Mouse (Mus musculus) right cerebral cortex, postnatal 14 days (tissue): ENCODE measurements at regions not wholly inside any gene's neighbourhood (a gene's known extent, or its start where the extent isn't known, plus 50 kb on each side); places are given as distances from the start of the nearest gene placed in this dataset.

Source experiments
- DNase-seq: peaks from one replicate; pipeline ENCODE4 v3.0.0; 2022

GRCm38 (mm10) chr13:105377038-105377437, 66.4 kb upstream of the Htr1a start:
- DNase-seq = peak; percentile 72

GRCm38 (mm10) chr13:105378587-105378986, 64.9 kb upstream of the Htr1a start:
- no peak for DNase-seq

DNA sequence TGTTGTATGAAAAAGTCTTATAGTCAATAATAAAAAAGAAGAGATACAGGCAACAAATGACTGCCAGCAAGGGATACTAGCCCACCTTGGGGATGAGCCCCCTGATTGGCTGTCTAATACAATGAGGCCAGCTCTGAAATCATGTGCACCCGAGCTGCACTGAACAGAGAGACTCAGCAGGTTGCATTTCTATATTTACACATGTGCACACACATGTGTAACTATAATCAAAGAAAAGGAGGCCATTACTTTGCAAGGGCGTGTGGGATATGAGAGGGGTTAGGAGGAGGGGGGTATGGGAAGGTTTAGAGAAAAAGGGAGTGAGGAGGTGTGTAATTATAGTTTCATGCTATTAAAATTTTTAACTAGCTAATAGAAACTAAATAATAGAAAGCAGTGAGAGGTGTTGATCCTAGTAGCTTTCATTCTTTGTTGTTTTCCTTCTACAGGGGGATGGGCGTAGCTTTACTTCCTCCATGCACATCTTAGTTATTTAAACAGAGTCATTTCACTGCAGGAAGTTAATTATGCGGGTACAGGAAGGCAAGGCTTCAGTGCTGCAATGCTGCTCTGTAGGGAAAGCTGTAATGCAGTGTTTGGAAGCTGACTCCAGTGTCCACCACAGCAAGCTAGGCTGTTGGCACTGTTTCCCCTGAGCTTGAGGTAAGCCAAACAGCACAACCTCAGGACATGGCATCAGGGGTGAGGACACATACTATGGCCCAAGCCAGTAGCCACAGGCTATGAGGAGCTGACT, 56.2 kb upstream of the Htr1a start:
- DNase-seq = no peak
